Mouse (Mus musculus) testis, adult 2 months (tissue): ENCODE measurements around the gene Ugt1a7c.

Experiments
- CTCF ChIP-seq: fragments of 200-500 bp; IDR thresholded peaks from 2 replicates; pipeline ENCODE4 v1.5.1; 2012; ENCODE audit warnings: low read depth, mild to moderate bottlenecking, inconsistent platforms, low read length, moderate library complexity; ENCODE audit not compliant: control insufficient read depth, insufficient read depth, insufficient replicate concordance
- POLR2A ChIP-seq: fragments of 200-500 bp; IDR thresholded peaks from 2 replicates; pipeline ENCODE4 v1.6.1; 2012; ENCODE audit warnings: low read depth, mild to moderate bottlenecking, inconsistent platforms, low read length, moderate library complexity; ENCODE audit not compliant: control insufficient read depth

- TF ChIP-seq POLR2A (no peak), CTCF (no peak)
Measured at GRCm38 (mm10) chr1:88263778-88264177, 168.9 kb downstream of the Ugt1a7c start.
